Mouse (Mus musculus) heart, adult 2 months (tissue): ENCODE data around the gene Olfr573-ps1. TPM values are rescaled to one million over a fixed set of nuclear protein-coding genes. Genes with fewer than 3 reads are reported as not detected.

Experiments used
- DNase-seq, 2 experiments: peaks; one replicate each; pipeline ENCODE4 v3.0.0; 2021
- H3K27ac ChIP-seq: fragments of 200-600 bp; 2 replicates; pipeline ENCODE4 v1.8.1; 2022
- H3K27me3 ChIP-seq: fragments of 200-500 bp; 2 replicates; pipeline ENCODE4 v1.6.1; 2012; ENCODE audit warnings: mild to moderate bottlenecking, low read length, inconsistent platforms, mixed read lengths; ENCODE audit not compliant: control insufficient read depth, insufficient read depth
- H3K36me3 ChIP-seq: fragments of 200-500 bp; 2 replicates; pipeline ENCODE4 v1.6.1; 2012; ENCODE audit warnings: low read length, inconsistent platforms; ENCODE audit not compliant: control insufficient read depth, insufficient read depth
- H3K4me1 ChIP-seq: fragments of 200-500 bp; 2 replicates; pipeline ENCODE4 v1.6.1; 2011; ENCODE audit warnings: low read length; ENCODE audit not compliant: control insufficient read depth, insufficient read depth
- H3K4me3 ChIP-seq: fragments of 200-600 bp; 2 replicates; pipeline ENCODE4 v1.8.1; 2022
- H3K79me2 ChIP-seq: fragments of 200-500 bp; replicated peaks from 2 replicates; pipeline ENCODE4 v1.6.1; 2012; ENCODE audit warnings: mild to moderate bottlenecking, inconsistent platforms, low read length, moderate library complexity, mixed read lengths; ENCODE audit not compliant: control insufficient read depth, insufficient read depth
- H3K9ac ChIP-seq: fragments of 200-500 bp; 2 replicates; pipeline ENCODE4 v1.6.1; 2012; ENCODE audit warnings: low read depth, mild to moderate bottlenecking, control low read depth, inconsistent platforms, low read length, mixed read lengths
- CTCF ChIP-seq: fragments of 200-600 bp; IDR thresholded peaks from 2 replicates; pipeline ENCODE4 v1.8.1; 2022; ENCODE audit warnings: antibody characterized with exemption, mild to moderate bottlenecking, moderate library complexity
- EP300 ChIP-seq: fragments of 200-500 bp; IDR thresholded peaks from 2 replicates; pipeline ENCODE4 v1.6.1; 2011; ENCODE audit warnings: low read depth, low read length, control low read depth; ENCODE audit not compliant: insufficient read depth
- POLR2A ChIP-seq: fragments of 200-500 bp; IDR thresholded peaks from 2 replicates; pipeline ENCODE4 v1.6.1; 2011; ENCODE audit warnings: mild to moderate bottlenecking, low read depth, low read length, control low read depth; ENCODE audit not compliant: insufficient read depth
- WGBS: fragments of 180-500 bp; shearing (Covaris S2); methylation state at CpG from one replicate; pipeline ENCODE4 v1.1.7; 2018; 5-methylcytosine and 5-hydroxymethylcytosine counted together
- intact Hi-C: fragments of 180-260 bp; cut with DNase I; formaldehyde crosslinking; loops from one replicate; pipeline ENCODE4 v1.15.1; 2025
- long read RNA-seq: library from polyadenylated mRNA; stranded (forward); transcript quantifications from one replicate; pipeline ENCODE4 v2.0.0, GENCODE M21; 2021
- polyA plus RNA-seq: library from polyadenylated mRNA; depleted of rRNA; stranded (reverse); fragments of >200 nt; gene quantifications from 2 replicates; pipeline ENCODE4 v1.2.3, GENCODE M21; 2012; rRNA removed
- total RNA-seq, 2 experiments: library from RNA; stranded (reverse); gene quantifications; 2 replicates each; pipeline ENCODE4 v1.2.3; 2021

Olfr573-ps1 gene
- not detected for total RNA-seq
- not detected in 2 replicates for polyA plus RNA-seq
- long read RNA-seq = 0 reads

DNA sequence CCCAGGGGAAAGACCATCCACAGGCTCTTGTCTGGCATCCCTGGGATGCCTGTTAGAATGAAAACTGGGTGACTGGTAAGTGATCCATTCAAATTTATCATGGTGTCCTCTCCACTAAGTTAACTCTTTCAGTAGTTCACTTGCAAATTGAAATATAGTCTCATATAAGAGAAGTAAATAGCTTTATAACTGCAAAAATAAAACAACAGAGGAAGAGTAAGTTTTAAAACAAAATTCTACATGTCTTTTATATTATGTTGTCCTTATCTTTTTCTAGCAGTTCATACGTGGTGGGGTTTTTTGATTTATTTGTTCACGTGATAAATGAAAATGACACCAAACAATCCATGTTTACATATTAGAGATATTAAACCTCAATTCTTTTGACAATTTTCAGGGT, at the start of gene Olfr573-ps1:
Olfr573-ps1 (minus strand) TSS at position 101 of the 400 bp plus-strand sequence.
- H3K4me3 ChIP-seq = no peak within 1 kb of the TSS
- H3K9ac ChIP-seq = no peak within 1 kb of the TSS
- H3K27ac ChIP-seq = no peak within 1 kb of the TSS
- WGBS = 85% methylated on average over 2 of the region's 2 CpGs
- H3K79me2 ChIP-seq = no peaks in the 10 kb centered on the region
- H3K36me3 ChIP-seq = no peaks in the 10 kb centered on the region
- no peaks in the 10 kb centered on the region for H3K4me1 ChIP-seq
- H3K27me3 ChIP-seq = no peaks in the 10 kb centered on the region
- intact Hi-C loops = no loop called here
- no peak for TF ChIP-seq CTCF
- no peak for TF ChIP-seq EP300
- no peak for TF ChIP-seq POLR2A
- no peak for DNase-seq

GRCm38 (mm10) chr7:102989224-102989623, 46.8 kb upstream of the Olfr573-ps1 start, which contains the start of gene Olfr578:
TSS of gene Olfr578 (minus strand) at chr7:102989324.
- Histone ChIP-seq H3K27ac (no peak within 1 kb of the TSS), H3K27me3 (no peaks in the 10 kb centered on the region), H3K79me2 (no peaks in the 10 kb centered on the region), H3K4me3 (no peak within 1 kb of the TSS), H3K36me3 (no peaks in the 10 kb centered on the region), H3K4me1 (no peaks in the 10 kb centered on the region), H3K9ac (no peak within 1 kb of the TSS)
- TF ChIP-seq POLR2A = no peak
- no peak for TF ChIP-seq EP300
- no peak for TF ChIP-seq CTCF
- WGBS = 38% methylated on average over 3 of the region's 3 CpGs
- intact Hi-C loops = no loop called here
- no peak for DNase-seq

DNA sequence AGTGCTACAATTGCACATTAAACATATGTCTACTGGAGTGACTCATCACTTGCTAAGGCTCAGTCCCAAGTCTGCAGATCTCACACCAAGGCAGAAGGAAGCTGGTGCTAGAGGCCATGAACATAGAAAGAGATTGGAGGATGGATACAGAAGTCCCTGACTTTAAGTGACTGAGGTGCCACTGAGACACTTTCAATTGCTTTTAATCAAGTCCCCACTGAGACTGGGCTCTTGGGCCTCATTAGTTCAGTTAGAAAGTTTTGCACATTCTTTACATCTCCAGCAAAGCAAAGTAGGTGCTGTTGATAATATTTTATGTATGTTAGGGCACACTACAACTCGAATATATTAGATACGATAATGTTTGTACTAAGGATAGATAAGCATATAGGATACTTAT, 33.5 kb upstream of the Olfr573-ps1 start, which contains the start of gene Olfr577:
Olfr577 (minus strand) TSS at position 101 of the 400 bp plus-strand sequence.
- no peak within 1 kb of the TSS for H3K4me3 ChIP-seq
- WGBS = 70% methylated on average over 2 of the region's 2 CpGs
- intact Hi-C loops = no loop called here

GRCm38 (mm10) chr7:102974399-102974798, 32.0 kb upstream of the Olfr573-ps1 start:
- H3K79me2 ChIP-seq = no peaks in the 10 kb centered on the region
- H3K27ac ChIP-seq = no peak overlapping the region
- H3K27me3 ChIP-seq = no peaks in the 10 kb centered on the region
- no peak overlapping the region for H3K9ac ChIP-seq
- intact Hi-C loops = no loop called here
- no peaks in the 10 kb centered on the region for H3K4me1 ChIP-seq
- no peak overlapping the region for H3K4me3 ChIP-seq
- 44% methylated on average over 1 of the region's 1 CpGs for WGBS
- H3K36me3 ChIP-seq = no peaks in the 10 kb centered on the region
- TF ChIP-seq EP300 (no peak), CTCF (no peak), POLR2A (no peak)
- DNase-seq = no peak

More for the DNA sequence above, 33.5 kb upstream of the Olfr573-ps1 start, which contains the start of gene Olfr577:
- no peak within 1 kb of the TSS for H3K27ac ChIP-seq
- TF ChIP-seq CTCF (no peak), POLR2A (no peak), EP300 (no peak)
- no peak for DNase-seq
- no peaks in the 10 kb centered on the region for H3K79me2 ChIP-seq
- no peaks in the 10 kb centered on the region for H3K4me1 ChIP-seq
- H3K27me3 ChIP-seq = no peaks in the 10 kb centered on the region
- H3K9ac ChIP-seq = no peak within 1 kb of the TSS
- no peaks in the 10 kb centered on the region for H3K36me3 ChIP-seq

DNA sequence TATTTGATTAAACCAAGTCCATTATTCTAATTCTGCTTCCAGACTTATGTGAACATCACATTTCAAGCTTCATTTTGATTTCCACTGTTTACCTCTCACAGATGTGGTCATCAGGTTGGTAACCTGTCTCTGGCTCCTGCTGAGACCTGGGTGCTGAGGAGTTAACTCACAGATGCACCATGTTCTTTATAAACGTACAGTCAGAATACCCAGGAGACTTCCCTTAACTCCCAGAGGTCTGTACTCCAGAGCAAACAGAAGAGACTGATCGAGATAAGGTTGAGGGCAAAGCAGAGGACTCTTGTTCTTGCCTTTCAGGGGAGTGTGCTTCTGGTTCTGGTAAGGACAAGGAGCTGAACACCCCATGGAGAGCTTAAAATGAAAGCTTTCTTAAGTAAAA, 20.0 kb upstream of the Olfr573-ps1 start, which contains the start of gene Olfr576:
Olfr576 (plus strand) TSS at position 301 of the 400 bp plus-strand sequence.
- H3K79me2 ChIP-seq = no peaks in the 10 kb centered on the region
- intact Hi-C loops = no loop called here
- no peak within 1 kb of the TSS for H3K27ac ChIP-seq
- H3K4me1 ChIP-seq = no peaks in the 10 kb centered on the region
- 8% methylated on average over 2 of the region's 2 CpGs for whole genome bisulfite sequencing
- DNase-seq = no peak
- TF ChIP-seq CTCF (no peak), POLR2A (no peak), EP300 (no peak)
- no peaks in the 10 kb centered on the region for H3K27me3 ChIP-seq
- no peak within 1 kb of the TSS for H3K9ac ChIP-seq
- no peaks in the 10 kb centered on the region for H3K36me3 ChIP-seq
- H3K4me3 ChIP-seq = no peak within 1 kb of the TSS

- intact Hi-C loops = no loop called here
These were observed 16.2 kb upstream of the Olfr573-ps1 start, which contains the start of gene Olfr575 for GRCm38 (mm10) chr7:102958593-102958992. TSS of gene Olfr575 (minus strand) at chr7:102958775.

More at GRCm38 (mm10) chr7:102958593-102958992, 16.2 kb upstream of the Olfr573-ps1 start, which contains the start of gene Olfr575:
- Histone ChIP-seq H3K79me2 (no peaks in the 10 kb centered on the region), H3K27ac (no peak within 1 kb of the TSS), H3K4me3 (no peak within 1 kb of the TSS), H3K9ac (no peak within 1 kb of the TSS), H3K36me3 (no peaks in the 10 kb centered on the region), H3K4me1 (no peaks in the 10 kb centered on the region), H3K27me3 (no peaks in the 10 kb centered on the region)
- 33% methylated on average over 1 of the region's 1 CpGs for whole genome bisulfite sequencing
- DNase-seq = no peak
- TF ChIP-seq POLR2A (no peak), EP300 (no peak), CTCF (no peak)
